Mouse (Mus musculus) adrenal gland, postnatal 10 days (tissue): ENCODE results near the gene Olfr1093. TPM values are rescaled to one million over a fixed set of nuclear protein-coding genes. Genes with fewer than 3 reads are reported as not detected.

Experiments used
- DNase-seq: peaks from one replicate; pipeline ENCODE4 v3.0.0; 2021; ENCODE audit warnings: mixed read lengths
- long read RNA-seq, 2 experiments: library from polyadenylated mRNA; stranded (forward); transcript quantifications; one replicate each; pipeline ENCODE4 v2.0.0; 2021
- total RNA-seq, 2 experiments: library from RNA; stranded (reverse); gene quantifications; 2 replicates each; pipeline ENCODE4 v1.2.3; 2021

Gene Olfr1093
- total RNA-seq, result not detected
- long read RNA-seq, experiment 1, result 0 reads
- long read RNA-seq, experiment 2, result 0 reads

DNA sequence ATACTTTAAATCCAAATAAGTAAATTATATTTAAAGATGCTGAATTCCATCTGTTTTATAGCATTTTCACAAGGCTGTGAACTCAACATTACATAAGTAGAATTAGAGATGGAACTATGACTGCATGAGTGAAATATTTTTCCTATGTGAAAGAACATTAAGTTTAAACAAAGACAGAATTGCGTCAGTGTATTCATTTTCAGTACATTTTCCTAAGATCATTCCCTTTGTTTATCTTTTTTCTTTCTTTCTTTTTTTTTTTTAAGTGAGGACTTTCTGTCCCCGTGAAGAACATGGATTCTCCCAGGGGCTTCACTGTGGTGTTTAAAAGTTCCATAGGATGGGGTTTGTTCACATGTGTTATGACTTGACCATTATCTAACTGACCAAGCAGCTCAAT, at the start of gene Olfr1093:
Gene Olfr1093, plus strand, starts transcription at position 301 of the 400 bp plus-strand sequence.
- no peak for DNase-seq

GRCm38 (mm10) chr2:86733601-86734000, 48.7 kb upstream of the Olfr1093 start, which contains the start of gene Olfr1089:
TSS of gene Olfr1089 (minus strand) at chr2:86733701.
- no peak for DNase-seq

- no peak for DNase-seq
Measured at GRCm38 (mm10) chr2:86758893-86759292, 23.4 kb upstream of the Olfr1093 start, which contains the start of gene Olfr1090. TSS of gene Olfr1090 (minus strand) at chr2:86758993.

DNA sequence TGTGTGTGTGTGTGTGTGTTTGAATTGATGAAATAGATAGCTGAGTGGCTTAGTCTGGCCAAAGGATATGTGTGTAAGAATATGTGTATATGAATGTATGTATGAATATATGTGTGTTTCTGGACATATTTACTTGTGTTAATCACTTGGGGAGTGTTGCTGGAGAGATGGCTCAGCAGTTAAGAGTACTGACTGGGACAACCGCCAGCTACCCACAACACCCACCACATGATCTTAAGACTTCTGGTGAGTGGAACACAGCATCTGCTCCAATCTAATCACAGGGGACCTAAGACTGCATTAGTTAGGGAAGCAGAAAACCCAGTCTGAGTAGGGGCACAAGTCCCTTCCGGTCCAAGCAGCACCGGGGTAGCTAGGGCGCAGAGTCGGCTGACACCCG, 21.2 kb upstream of the Olfr1093 start:
- DNase-seq, result no peak

GRCm38 (mm10) chr2:86809918-86810317, 27.6 kb downstream of the Olfr1093 start, which contains the start of gene Olfr141:
TSS of gene Olfr141 (minus strand) at chr2:86810018.
- DNase-seq, result no peak

DNA sequence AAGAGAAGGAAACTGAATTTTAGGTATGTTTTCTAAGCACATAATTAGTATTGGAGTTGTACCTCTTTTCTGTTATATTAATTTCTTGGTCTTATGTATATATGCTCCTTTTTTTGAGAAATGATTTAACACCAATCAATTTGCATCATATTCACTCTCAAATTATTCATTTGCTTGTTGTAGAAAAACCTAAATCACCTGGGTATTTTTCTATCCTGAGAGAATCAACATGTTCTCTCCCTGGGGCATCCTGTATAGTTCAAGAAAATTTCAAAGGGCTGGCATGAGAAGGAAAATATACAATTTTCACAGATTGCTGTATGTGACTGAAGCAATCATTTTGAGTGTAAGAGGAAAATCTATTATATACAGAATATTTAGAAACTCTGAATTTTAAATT, 42.1 kb downstream of the Olfr1093 start, which contains the start of gene Olfr1094:
Gene Olfr1094, plus strand, starts transcription at position 301 of the 400 bp plus-strand sequence.
- no peak for DNase-seq

Other genes with a start within 250 kb of the Olfr1093 start
- gene Olfr1079, start 240.0 kb upstream of the Olfr1093 start, total RNA-seq, result not detected
- not detected for gene Olfr1080, start 224.2 kb upstream of the Olfr1093 start, total RNA-seq
- not detected for gene Olfr1082, start 183.5 kb upstream of the Olfr1093 start, total RNA-seq
- not detected for gene Olfr1084, start 142.8 kb upstream of the Olfr1093 start, total RNA-seq
- gene Olfr1085, start 120.5 kb upstream of the Olfr1093 start, total RNA-seq, result not detected
- not detected for gene Olfr1086, start 102.4 kb upstream of the Olfr1093 start, total RNA-seq
- not detected for gene Olfr1087, start 84.1 kb upstream of the Olfr1093 start, total RNA-seq
- not detected for gene Olfr1089, start 48.8 kb upstream of the Olfr1093 start, total RNA-seq
- gene Olfr1090, start 23.5 kb upstream of the Olfr1093 start, total RNA-seq, result not detected
- not detected for gene Olfr141, start 27.5 kb downstream of the Olfr1093 start, total RNA-seq
- gene Olfr1094, start 42.2 kb downstream of the Olfr1093 start, total RNA-seq, result not detected
- gene Olfr1095, start 69.2 kb downstream of the Olfr1093 start, total RNA-seq, result not detected
- not detected for gene Gm13723, start 92.3 kb downstream of the Olfr1093 start, total RNA-seq
- gene Olfr1097, start 109.7 kb downstream of the Olfr1093 start, total RNA-seq, result not detected
- not detected for gene Olfr1098, start 142.1 kb downstream of the Olfr1093 start, total RNA-seq
- gene Olfr1099, start 178.2 kb downstream of the Olfr1093 start, total RNA-seq, result not detected
- not detected for gene Olfr1100, start 197.5 kb downstream of the Olfr1093 start, total RNA-seq
- not detected for gene Olfr1101, start 208.7 kb downstream of the Olfr1093 start, total RNA-seq
- gene Olfr1102, start 215.9 kb downstream of the Olfr1093 start, total RNA-seq, result not detected
- gene Olfr1104, start 244.6 kb downstream of the Olfr1093 start, total RNA-seq, result not detected